Mouse (Mus musculus) layer of hippocampus, adult 18-20 months (tissue): ENCODE measurements around the gene Plch2. TPM values are rescaled to one million over a fixed set of nuclear protein-coding genes. Genes with fewer than 3 reads are reported as not detected.

ENCODE experiments used
- DNase-seq, 2 experiments: peaks; one replicate each; pipeline ENCODE4 v3.0.0; 2022; ENCODE audit warnings: low spot score in 2 of 2
- total RNA-seq, 2 experiments: library from RNA; stranded (reverse); gene quantifications; 2 replicates each; pipeline ENCODE4 v1.2.3; 2021

The Plch2 gene
- total RNA-seq, 2 experiments from 2014 or later = 93.4 to 102 TPM

DNA sequence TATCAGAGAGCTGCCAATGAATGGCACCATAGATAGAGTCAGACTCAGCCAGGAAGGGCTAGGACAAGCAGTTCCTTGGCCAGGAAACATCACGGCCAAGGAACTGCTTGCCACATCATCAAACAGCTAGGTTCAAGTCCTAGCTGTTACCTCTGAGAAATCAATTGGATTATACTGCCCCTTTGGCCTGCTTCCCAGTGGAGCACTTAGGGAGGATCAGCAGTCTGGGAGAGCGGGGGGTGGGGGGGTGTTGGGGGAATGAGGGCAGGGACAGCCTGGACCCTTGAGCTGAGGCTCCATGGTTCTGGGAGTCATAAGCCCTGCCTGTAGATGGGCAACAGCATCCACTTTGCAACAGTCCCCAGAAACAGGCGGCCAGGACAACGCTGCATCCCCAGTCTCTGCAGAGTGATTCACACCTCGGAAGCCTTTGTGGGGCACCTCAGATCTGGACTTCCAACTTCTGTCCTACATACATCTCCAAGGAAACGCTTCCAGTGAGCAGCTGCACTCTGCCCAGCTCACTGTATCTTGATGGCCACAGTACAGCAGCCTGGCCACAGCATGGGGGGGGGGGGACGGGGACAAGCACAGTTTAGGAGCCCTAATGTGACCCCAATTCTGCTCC lies 34.2 kb downstream of the Plch2 start:
- no peak for DNase-seq

DNA sequence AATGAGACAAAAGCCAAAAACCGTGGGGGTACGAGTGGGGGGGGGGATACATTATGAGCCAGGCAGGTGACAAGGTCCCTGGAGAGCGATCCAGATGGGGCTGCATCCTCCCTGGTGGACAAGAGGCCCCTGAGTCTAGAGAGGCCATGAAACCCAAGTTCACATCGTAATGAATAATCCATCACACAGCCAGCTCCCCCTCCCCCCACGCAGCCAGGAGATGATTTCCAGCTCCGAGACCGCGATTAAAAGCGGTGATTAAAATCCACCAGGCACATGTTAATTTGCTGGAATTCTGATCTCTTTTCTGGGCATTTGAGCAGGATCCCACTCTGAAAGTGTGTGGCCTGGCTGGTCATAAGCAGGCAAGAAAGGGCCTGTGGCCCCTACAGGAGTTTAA lies 35.8 kb downstream of the Plch2 start:
- no peak for DNase-seq

DNA sequence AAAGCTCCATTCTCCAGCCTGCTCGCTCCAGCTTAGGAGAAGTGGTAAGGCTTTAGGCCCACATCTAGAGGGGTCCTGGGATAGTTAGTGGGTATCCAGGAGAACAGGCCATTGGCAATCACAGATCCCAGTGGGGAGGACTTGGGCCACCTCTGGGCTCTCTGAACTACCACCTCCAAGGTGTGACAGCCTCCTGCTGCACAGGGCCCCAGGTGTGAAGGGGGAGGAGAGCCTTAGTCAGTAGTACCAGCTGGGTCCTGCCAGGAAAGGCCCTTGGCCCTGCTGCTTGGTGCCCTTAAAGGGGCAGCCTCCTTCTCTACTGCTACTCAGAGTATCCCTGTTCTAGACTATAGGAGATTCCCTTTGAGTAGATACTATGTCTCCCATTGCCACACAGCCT lies 36.4 kb downstream of the Plch2 start:
- no peak for DNase-seq

DNA sequence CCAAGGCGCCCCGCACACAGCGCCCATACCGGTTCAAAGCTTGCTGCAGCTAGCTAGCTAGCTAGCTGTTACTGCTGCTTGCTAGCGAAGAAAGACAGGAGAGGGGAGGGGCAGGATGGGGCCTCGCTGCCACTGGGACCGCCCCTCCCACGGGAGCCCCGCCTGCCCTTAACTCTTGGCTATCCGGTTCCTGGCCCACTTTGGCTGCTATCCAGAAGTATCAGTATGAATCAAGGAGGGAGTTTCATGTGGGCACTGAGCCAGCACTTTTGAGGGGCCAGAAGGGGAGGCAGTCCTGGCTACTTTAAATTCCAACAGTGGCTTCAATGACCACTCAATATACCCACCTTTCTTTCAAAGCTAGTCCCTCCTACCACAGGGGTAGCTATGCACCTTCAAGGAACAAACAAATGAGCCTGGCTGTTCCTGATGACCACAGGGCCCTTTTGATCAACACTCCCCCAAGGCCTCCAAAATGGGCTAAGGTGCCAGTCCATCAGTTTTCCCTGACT lies 37.2 kb downstream of the Plch2 start:
- no peak for DNase-seq

DNA sequence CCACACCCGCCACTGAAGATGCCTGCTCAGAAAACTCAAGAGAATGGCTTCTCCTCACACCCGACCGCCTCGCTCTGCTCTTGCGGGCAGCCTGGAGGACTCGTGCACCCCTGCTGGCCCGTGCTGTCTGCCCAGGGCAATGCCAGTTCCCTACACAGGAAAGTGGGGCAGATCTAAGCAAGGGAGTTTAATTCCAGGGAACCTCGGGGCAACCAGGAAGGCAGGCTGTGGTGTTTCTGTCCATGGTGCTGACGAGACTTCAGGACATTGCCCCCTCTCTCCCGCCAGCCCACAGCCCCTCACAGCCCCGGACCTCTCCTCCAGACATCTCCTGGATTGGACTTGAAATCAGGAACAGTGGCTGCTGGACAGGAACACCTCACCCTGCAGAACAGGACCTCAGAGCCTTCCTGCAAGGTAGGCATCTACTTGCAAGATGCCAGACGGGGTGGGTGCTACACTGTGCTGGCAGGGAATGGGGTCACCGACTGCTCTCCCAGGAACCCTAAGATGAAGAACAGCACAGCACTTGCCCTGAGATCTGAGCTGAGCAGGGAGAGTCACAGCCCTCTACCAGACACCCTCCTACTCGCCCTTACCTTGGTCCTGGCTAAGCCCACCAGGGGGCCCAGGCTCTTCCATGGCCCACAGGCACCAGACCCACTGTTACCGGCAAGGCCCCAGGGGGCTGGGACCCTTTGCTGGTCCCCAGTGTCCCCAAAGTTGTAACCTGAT lies 37.8 kb downstream of the Plch2 start:
- DNase-seq = no peak

DNA sequence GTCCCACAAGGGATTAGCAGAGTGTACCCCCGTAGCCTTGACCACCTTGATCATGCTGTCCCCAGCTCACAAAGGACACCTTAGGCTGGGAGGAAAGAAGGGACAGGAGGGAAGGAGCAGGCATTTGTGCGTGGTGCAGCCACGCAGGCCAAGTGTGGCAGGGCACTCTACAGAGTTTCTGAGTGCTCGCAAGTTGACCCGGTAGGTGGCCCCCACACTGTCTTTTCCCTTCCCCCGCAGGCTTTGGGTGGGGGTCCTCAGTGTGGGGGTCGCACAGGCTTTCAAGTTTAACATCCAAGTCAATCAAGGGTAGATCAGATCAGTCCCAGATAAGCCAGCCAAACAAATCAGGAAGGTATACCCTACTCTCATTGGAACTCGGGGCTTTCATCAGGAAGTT lies 38.5 kb downstream of the Plch2 start:
- DNase-seq = no peak

DNA sequence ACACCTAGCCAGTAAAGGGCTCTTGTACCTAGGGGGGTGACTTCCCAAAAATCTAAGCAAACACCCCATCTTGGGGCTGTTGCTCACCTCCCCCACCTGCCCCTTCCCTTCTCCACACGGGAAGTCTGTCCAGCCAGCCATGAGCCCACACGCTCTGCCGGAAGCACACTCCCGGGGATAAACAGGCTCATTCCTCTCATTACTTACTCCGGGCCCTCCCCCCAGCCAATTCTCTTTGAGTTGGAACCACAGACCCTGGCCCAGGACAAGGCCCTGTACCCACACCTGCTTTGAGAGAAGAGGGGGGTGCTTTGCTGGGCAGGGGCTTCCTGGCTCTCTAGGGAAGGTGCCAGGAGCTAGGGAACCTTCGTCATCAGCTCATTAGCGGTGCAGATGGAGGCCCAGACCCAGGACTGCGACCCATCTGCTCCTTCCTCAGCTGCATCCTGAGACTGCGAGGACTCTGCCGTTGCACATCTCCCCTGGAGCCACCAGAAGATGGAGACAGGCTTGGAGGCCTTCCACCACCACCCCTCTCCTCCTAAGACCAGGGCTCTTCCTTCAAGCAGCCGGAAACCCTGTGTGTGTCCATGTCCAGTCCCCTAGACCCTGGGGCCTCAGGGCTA lies 39.2 kb downstream of the Plch2 start:
- no peak for DNase-seq

DNA sequence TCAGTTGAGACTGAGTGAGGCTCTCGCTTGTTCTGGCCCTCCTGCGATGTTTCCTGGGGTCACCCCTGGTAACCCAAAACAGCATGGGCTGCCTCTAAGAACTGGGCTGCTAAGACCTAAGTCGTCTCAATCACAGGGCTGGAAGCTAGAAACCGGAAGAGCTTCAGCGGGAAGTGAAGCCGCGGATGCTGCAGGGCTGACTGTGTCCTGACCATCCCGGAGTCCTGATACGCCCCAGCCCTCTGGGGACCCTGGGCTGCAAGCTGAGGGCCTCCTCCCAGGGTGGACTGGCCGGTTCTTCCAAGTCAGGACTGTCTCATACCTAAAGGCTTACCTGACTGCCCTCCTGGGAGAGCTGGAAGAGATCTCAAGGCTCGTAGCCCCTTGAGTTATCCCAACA lies 39.8 kb downstream of the Plch2 start:
- no peak for DNase-seq

DNA sequence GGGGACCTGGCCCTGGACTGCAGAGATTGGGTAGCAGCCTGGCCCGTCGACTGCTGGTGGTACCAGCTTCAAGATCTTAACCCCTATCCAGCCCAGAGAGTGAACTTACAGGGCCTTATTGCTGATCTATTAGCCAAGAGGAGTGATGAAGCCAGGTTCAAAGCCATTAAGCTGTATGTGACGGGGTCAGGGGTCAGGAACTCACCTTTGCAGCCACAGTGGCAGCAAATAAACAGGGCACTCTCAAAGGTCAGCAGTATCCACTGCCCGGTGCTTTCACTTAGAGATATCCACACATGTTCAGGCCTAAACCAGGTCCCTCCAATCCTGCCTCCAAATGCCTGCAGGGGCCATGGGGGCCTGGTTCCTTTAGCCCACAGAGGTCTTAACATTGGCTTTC lies 41.0 kb downstream of the Plch2 start:
- no peak for DNase-seq

DNA sequence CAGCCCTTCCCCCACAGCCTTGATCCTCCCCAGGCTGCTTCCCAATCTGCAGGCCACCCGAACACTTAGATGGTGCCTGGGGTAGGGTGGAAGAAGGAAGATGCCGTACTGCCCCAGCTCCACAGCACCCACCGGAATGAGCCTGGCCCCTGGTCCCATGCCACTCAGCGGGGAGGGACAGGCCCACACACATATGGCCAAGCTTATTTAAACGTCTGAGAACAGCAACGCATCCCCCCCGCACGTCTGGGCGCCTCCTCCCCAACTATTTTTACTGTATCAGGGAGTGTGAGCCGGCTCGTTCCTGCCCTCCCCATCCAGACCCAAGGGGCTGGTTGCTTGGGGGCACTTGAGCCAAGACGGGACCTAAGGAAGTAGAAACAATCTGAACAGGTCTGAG lies 41.8 kb downstream of the Plch2 start:
- peak; percentile 61 to 79 for DNase-seq

DNA sequence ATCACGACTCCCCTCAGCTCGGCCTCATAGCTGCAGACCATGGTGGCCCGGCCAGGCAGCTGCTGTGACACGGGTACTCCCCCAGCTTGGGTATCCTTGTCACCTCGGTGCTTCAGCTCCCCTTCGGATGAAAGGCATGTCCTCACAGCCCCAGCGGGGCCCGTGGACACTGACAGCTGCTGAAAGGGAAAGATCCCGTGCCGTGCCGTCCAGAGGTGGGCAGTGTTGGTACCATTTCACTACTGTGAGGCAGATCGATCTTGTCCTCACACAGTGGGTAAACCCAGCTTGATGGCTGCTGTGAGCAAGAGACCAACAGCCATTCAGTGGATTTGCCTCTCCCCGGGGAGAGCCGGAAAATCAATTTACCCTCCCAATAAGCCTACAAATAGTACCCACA lies 42.3 kb downstream of the Plch2 start:
- no peak for DNase-seq

DNA sequence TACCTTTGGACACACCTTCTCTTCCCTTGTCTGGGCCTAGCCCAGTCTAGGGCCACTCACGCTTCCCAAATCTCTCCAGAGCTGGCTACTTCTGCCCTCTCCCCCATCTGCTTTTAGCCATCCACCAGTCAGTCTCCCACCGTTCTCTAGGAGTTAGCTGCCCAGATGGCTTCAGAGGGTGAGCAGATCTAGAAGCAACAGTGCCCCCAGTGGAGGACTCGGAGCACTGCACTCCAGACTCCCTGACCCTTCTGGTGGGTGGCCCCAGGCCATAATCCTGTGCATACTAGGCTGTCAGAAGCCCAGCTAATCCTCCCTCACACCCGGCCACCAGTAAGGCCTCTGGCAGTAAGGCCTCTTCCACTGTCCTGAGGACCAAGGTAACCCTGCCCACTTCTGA lies 43.8 kb downstream of the Plch2 start:
- DNase-seq = peak in 1 of 2 experiments; percentile 62

DNA sequence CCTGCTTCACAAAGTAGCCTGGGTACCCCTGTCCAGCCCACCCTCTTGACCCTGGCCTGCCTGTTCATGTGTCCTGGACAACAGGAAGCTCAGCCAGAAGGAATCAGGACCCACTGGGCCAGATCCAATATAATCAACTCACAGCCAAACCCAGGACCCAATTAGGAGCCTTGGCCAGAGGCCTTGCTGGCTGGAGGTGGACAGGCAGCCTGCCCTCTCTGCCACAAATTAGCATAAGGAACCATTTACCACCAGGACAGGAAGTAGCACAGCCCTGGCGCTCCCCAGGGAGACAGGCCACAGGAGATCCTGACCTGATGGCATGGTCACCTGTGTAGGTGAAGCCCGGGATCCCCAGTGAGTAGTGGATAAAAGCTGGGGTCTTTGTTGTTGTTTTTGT lies 44.5 kb downstream of the Plch2 start:
- DNase-seq = peak in 1 of 2 experiments; percentile 31

DNA sequence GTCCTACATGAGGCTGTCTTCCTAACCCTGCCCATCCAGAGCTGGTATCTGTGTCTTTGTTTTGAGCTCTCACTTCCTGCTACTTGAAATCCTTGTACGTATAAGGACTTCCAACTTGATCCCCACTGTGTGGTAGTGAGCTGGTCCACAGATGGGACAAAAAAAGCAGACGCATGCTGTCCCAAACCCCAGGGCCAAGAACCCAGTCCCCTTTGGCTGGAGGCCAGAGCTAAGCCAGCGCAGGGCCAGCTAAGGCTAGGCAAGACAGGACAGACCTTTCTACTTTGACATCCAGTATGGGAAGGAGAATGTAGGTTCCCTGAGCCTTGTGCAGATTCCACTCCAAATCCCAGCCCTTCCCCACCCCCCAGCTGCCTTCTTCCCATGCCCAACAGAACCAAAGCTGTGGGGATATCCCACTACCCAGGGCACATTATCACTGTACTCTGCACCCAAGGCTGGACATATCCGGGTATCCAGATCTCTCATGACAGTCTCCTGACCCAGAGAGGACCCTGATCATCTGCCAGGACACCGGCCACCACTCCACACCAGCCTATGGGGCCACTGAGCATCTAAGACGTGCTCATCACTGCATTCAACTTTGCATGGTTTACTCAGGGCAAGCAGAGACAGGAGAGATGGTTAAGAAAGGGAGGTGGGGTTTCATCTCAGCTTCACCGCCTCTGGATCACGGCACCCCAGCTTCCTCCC lies 45.1 kb downstream of the Plch2 start:
- DNase-seq = no peak

DNA sequence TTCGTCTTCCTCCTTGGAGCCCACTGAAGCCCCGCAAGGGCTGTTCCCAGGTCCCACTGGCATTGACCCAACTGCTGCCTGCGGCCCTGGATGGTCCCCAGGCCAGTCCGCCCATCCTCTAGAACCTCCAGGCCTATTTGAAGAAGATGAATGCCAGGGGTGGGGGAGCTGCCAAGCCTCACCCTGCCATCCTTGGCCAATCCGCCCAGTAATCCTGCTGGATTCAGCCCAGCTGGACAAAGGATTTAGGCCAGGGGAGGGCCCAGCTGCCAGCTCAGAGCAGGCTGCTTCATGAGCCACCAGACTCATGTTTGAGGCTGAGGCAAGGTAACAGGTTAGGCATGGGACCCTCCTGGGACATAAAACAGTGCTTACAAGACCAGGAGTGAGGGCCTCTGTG lies 45.7 kb downstream of the Plch2 start:
- DNase-seq = peak in 1 of 2 experiments; percentile 58

DNA sequence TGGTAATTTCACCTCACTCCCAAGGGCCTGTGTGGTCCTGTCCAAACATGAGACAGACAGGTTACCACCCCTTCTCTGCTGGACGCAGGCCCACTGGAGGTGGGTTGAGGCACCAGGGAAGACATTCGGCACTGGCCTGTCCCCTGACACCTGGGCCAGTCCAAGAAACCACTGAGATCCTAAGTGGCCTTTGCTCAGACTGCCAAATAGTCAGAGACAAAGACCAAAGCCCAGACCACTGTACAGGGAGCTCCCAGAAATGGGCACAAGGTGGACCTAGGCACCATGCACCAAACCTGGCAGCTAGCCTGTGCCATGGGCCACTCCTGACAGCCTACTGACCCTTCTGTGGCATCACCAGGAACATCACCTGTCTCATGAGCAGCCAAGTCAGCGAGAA lies 47.4 kb downstream of the Plch2 start:
- DNase-seq = no peak

DNA sequence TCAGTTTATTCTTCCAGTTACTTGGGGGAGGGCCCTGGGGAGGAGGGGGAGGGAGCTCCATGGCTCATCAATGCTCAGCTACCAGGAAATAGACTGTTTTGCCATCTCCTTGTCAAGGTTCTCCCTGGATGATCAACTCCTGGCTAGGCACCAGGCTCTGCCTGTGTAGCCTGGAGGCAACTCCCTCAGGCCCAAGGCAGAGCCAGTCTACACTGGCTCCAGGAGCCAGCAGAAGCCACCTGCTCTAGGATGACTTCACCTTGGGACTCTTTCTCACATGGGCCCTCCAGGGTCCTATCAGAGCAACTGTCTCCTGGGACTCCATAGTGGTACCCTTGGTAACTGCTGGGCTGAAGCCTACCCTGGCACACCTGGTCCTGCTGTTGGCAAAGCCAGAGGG lies 48.5 kb downstream of the Plch2 start:
- no peak for DNase-seq

DNA sequence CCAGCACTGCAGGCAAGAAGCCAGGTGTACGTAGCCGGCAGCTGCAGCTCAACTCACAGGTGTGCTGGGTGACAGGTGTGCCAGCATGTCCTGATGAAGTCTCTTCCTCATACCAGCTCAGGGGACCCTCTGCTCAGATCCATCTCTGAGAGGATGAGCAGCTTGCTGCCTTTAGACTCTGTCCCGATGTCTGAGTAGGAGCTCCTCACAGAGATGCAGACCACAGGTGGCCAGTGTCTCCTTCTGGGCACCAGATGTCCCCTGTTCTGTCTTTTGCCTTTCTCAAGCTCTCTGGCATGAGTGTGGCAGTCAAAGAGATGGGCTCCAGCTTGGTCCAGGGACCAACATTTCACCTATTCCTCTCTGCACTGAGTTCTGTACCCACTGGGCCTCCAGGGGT lies 48.9 kb downstream of the Plch2 start:
- no peak for DNase-seq

DNA sequence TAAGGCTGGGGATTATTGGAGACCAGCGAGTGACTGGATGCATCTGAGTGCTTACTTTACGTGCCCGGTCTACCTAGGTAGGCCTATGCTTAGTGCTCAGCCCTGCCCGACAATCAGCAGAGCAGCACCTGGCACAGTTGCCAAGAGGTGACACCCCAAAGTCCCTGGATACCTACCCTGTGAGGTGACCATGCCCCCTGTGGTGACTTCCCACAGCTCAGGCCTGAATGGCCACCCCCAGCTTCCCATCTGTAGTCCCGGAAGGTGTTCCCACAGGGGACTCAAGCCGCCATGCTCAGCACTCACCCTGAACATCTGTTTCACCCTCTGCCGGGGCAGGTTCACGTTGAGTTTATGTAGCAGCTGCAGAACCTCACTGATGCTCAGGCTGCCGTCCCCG lies 50.3 kb downstream of the Plch2 start:
- no peak for DNase-seq

DNA sequence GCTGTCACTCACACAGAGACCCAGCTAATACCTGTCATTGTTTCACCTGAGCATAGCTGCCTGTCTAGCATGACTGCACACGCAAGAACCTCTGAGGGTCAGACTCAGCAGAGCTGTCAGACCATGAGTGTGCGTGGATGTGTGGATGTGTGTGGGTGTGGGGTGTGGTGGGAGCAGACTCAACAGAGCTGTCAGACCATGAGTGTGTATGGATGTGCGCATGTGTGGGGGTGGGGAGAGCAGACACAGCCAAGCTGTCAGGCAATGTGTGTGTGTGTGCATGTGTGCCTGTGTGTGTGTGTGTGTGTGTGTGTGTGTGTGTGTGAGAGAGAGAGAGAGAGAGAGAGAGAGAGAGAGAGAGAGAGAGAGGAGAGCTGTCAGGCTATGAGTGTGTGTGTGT lies 51.3 kb downstream of the Plch2 start:
- no peak for DNase-seq

DNA sequence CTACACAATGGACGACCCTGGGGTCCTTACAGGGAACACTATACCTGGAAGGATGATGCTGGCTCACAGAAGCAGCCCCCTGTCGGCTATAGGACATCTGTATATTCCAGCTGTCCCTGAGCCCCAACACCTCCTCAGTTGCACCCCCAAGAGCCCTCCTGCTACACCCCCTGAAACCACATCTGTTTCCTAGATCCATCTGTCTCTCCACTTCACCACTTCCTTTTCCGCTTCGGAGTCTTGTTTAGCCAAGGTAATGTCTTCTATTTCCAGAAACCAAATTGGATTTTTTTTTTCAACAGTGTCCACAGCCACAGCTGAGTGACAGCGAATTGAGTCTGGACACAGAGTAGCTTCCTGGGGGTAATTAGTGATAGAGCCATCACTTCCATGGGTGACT lies 57.2 kb downstream of the Plch2 start:
- DNase-seq = no peak
